Mouse (Mus musculus) left cerebral cortex, adult 9 months (tissue): ENCODE data around the gene Gdpgp1.

Experiments used
- DNase-seq, 2 experiments: peaks; one replicate each; pipeline ENCODE4 v3.0.0; 2022; ENCODE audit warnings: low spot score in 2 of 2

The Gdpgp1 gene

DNA sequence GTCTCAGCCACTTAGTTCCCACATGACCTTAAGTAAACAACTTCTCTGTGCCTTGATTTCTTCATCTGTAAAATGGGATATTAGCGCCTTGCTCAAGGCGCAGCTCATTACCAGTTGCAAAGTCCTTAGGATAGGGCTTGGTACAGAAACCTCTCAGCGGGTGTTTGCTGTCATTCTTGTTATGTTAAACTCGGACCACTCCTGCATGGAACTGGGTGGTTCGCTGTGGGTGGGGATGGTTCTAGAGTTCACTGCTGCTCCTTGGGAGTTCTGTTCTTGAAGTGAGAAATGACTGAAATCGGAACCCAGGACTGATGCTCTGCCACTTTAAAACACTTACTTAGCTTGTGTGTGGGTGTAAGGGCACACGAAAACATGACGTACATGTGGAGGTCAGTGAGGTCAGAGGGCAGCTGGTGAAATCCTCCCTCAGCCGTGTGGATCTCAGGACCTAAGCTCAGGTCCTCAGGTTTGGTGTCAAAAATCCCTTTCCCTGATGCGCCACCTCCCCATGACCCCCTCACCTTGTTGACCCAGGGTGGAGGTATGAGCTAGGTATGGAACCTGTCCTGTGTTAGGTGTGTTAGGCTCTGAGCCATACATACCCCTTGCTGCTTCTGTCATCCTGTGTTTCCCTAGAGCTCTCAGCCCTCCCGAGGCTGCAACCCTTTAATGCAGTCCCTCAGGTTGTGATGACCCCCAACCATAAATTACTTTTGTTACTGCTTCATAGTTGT is 32.6 kb upstream of the Gdpgp1 start:
- DNase-seq: no peak

- no peak for DNase-seq
These were observed 32.1 kb upstream of the Gdpgp1 start for GRCm38 (mm10) chr7:80200588-80200945.

DNA sequence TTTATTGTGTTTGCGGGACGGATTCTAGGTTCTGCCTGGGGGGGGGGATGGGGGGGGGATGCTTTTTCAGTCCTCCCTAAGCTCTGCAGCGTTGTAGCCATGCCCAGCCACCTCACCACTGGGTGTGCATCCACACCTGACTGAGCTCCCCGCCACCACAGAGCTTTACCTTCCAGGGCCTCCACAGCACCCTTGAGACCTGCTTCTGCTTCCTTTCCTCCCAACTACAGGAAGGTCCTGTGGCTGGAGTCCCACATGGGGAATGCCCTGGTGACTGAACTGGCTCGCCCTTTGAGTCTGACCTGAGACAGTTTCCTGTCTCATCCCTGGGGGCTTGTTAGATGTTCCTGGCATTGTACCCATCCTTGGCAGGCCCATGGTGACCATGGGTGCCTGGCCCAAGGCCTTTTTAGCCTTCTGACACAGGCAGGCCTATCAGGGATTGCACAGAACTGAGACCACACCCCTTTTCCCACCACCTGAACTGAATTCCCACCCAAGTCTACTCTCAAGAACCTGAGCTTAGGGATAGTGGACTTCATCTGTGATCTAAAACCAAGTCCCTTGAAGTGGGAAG is 31.6 kb upstream of the Gdpgp1 start:
- no peak for DNase-seq

DNA sequence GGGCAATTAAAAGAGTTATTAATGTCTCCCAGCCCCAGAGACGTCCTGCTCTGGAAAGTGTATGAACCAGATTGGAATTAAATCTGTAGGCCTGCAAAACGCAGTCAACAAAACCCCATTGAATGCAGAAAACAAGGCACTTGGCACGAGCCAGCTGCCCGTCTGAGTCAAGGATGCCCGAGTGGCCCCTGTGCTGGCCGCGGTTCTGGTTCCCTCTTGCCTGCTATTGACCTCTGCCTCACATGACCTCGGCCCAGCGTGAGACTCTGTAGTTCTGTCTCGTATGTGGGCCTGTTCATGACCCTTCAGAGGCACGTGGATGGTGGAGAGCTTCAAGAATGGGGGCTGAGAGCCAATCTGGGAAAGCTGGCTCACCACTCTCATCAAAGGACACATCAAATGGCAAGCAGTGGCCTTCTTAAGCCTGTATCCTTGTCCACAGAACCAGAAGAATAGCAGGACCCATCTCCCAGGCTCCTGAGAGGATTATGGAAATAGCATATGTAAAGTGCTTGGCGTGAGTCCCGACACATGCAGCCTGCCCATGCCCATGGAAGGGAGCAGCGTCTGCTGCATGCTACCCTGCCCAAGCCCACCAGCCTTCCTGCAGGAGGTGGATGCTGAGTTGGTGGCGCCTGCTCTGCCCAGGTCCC is 30.7 kb upstream of the Gdpgp1 start:
- DNase-seq: no peak

DNA sequence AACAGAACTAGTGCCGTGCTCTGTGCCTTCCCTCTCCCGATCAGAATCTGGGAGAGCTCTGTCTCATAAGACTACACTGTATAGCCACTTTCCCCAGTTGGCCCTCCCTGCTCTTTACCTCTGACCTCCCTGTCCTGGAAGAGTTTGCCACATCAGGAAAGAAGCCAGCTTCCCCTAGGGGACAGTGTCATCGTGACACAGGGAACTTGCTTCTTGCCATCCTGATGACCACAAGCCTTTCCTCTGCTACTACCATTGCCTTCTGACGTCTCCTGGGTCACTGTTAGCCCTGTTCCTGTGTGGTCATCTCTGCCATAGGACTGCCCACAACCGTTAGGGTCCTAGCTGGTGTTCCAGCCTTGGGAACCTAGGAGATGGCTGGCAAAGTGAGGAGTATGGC is 29.7 kb upstream of the Gdpgp1 start:
- DNase-seq: no peak

- no peak for DNase-seq
These were observed 29.0 kb upstream of the Gdpgp1 start for GRCm38 (mm10) chr7:80203638-80204096.

DNA sequence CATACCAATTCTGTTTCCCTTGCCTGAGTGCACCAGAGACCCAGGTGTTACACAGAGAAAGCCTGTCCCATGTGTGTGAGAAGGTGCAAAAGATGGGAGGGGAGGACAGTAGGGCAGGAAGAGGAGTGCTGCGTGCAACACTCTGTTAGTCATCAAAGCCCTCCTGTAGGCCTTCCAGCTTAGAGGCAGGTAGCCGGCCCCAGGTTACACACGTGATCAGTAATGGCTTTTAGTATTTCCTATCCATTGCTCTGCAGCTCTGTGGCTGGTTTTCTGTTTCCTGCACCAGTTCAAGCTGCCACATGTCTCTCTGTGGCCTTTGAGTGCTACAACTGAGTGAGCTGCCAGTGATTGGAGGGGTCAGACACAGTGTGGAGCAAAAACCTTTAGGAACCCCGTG is 28.3 kb upstream of the Gdpgp1 start:
- DNase-seq: no peak

DNA sequence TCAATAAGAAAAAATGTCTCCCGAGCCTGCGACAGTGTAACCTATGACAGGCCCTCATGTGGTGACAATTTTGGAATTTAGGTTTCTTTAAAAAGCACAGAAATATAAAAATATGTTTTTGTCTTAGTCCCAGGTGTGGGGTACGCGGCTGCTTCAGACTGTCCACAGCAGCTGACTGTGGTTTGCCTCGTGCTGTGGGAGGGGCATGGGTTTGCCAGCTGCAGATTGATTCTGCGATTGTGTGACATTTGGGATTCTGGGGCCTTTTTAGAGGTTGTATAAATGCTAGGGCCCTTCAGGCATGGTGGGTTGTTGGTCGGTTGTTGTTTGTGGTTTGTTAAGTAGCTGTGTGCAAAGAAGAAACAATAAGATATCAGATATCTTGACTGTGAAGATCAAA is 27.7 kb upstream of the Gdpgp1 start:
- no peak for DNase-seq

GRCm38 (mm10) chr7:80205705-80206589 is 26.7 kb upstream of the Gdpgp1 start:
- DNase-seq: no peak

GRCm38 (mm10) chr7:80207314-80207731 is 25.3 kb upstream of the Gdpgp1 start:
- DNase-seq: no peak

DNA sequence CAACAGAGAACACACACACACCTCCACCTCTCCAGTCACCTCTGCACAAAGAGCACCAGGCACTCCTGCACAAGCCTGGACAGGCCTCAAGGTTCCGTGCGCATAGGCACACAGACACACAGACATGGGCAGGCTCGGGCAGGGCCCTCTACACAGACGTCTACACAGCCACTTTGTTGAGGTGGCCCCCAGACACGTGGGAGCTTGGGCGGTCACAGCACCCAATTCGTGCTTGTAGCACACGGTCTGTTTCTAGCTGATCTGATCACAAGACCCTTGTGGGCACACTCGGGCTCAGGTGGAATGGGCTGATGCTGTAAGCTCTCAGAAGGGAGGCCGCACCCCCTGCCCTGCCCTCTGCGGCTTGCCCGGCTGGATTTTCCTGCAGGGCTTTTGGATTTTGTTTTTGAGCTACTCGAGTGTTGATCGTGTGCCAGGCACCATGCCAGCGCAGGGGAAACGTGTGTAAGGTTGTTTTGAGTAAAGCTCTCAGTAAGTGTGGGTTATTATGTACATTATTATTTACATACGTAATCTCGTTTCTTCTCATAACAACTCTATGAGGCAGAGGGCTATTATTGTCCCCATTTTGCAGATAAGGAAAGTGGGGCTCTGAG is 24.5 kb upstream of the Gdpgp1 start:
- DNase-seq: no peak

- DNase-seq: no peak
These were observed 23.8 kb upstream of the Gdpgp1 start for GRCm38 (mm10) chr7:80208738-80209430.

DNA sequence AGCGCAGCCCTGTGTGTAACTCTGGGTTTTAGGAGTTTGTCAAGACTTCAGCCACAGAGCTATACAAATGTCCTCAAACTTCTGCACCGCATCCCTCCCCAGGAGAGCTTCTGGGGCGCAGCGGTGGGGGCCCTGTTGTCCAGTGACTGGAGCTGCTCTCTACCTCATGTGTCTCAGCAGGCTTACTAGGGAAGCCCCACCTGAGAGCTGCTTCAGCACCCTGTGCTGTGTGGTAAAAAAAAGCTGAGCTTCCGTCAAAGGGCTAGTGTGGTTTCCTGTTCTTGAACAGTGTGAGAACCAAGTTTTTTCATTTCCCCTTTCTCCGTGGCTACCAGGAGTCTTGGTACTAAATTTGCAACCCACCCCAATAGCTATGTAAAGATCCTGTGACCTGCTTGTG is 23.0 kb upstream of the Gdpgp1 start:
- no peak for DNase-seq

- no peak for DNase-seq
These were observed 21.7 kb upstream of the Gdpgp1 start for GRCm38 (mm10) chr7:80210982-80211381.

- no peak for DNase-seq
These were observed 19.1 kb upstream of the Gdpgp1 start for GRCm38 (mm10) chr7:80213604-80214003.

DNA sequence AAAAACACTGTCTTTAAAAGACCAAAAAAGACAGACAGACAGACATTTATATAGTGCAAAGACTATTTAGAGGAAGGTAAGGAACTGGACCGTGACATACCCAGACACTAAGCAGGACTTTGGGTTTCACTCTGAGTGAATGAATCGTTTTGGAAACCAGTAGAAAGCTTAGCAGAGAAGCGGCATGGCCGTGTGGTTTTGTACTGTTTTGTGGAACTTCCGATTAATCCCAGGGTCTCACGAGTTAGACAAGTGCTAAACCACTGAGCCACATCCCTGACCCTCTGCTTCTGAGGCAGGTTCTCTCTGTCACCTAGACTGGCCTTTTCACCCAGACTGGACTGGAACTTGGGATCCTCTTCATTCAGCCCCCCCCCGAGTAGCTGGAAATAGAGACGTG is 18.2 kb upstream of the Gdpgp1 start:
- no peak for DNase-seq

DNA sequence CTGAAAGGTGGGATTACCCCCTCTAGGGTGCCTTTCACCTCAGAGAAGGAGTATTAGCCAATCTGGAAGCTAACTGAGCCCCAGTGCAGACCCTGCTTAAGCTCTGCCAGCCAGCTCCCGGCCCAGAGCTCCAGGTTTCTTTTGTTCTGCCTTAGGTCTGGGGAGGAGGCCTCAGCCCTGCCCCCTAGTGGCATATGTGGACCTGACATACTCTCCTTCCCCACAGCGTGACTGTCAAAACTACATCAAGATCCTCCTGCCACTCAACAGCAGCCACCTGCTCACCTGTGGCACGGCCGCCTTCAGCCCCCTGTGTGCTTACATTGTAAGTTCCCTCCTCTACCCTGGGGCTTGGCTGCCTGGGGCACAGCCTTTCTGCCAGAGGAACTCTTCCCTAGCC is 17.3 kb upstream of the Gdpgp1 start:
- DNase-seq: peak in 1 of 2 experiments; percentile 70

DNA sequence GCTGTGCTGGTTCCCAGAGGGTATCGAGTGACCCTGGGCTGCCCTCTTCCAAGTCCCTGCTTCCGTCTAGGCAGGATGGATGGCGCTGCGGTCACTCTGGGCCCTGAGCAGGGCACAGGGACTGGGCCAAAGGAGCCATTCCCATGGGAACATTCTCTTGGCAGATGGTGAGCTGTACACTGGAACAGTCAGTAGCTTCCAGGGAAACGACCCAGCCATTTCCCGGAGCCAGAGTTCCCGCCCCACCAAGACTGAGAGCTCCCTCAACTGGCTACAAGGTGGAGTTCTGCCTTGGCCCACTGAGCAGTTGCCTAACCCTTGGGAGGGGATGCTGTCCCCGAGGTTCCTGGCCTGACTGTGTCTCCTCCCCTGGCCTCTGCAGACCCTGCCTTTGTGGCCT is 16.1 kb upstream of the Gdpgp1 start:
- DNase-seq: peak in 1 of 2 experiments; percentile 36

DNA sequence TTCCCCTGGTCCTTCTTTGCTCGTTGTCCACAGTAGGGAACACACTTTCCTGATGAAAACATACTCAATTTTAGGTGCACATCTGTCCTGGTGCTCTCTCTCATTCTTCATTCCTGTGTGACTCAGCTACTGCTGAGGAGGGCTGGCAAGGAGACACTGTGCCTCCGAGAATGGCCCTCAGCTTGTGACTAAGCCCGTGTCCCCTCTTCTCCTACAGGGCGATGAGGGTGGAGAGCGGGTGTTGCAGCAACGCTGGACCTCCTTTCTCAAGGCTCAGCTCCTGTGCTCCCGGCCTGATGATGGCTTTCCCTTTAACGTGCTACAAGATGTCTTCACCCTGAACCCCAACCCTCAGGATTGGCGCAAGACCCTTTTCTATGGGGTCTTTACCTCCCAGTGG is 14.0 kb upstream of the Gdpgp1 start:
- DNase-seq: no peak

DNA sequence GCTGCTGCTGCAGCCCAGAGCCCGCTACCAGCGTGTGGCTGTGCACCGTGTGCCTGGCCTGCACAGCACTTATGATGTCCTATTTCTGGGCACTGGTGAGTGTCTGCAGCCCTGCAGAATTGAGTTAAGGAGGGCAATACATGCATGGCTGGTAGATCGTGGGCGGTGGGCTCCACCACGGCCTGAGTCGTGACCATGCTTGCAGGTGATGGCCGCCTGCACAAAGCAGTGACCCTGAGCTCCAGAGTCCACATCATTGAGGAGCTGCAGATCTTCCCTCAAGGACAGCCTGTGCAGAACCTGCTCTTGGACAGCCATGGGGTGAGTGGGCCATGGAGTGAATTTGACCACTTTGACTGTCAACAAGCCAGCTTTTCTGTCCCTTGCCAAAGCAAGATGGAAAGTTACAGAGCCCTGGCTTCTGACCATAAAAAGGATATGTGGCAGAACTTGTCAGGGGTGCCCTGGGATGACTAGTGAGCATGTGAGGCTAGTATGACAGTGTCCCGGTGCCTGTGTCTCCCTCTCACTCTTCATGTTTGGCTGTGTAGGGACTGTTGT is 12.3 kb upstream of the Gdpgp1 start:
- no peak for DNase-seq
